Mouse (Mus musculus): Measurements from ENCODE around the gene Prep. TPM values are rescaled to one million over a fixed set of nuclear protein-coding genes. Genes with fewer than 3 reads are reported as not detected.

Gene Prep
- polyA plus RNA-seq, 1 experiment from 2014 or later, result 27.8 TPM

- no peak overlapping the region for H3K27ac ChIP-seq
- H3K9ac ChIP-seq, result no peak overlapping the region
- H3K36me3 ChIP-seq, result peaks cover 34% of the 10 kb centered on the region
- no peaks in the 10 kb centered on the region for H3K27me3 ChIP-seq
- no peak overlapping the region for H3K4me2 ChIP-seq (replicated peaks)
- 93% methylated on average over 11 of the region's 11 CpGs for WGBS
- no peak for ATAC-seq (ENCODE audit: insufficient number of reproducible peaks, insufficient read depth, low FRiP score, low TSS enrichment)
- H3K4me1 ChIP-seq, result no peaks in the 10 kb centered on the region
- no peak overlapping the region for H3K4me3 ChIP-seq
- no peaks in the 10 kb centered on the region for H3K9me3 ChIP-seq
These were observed 33.5 kb downstream of the Prep start for GRCm38 (mm10) chr10:45100473-45100872.

GRCm38 (mm10) chr10:45103184-45103583 is 36.2 kb downstream of the Prep start:
- 72% methylated on average over 11 of the region's 11 CpGs for WGBS
- no peaks in the 10 kb centered on the region for H3K27me3 ChIP-seq
- no peak overlapping the region for H3K9ac ChIP-seq
- no peak overlapping the region for H3K4me2 ChIP-seq (replicated peaks)
- no peak overlapping the region for H3K27ac ChIP-seq
- H3K9me3 ChIP-seq, result no peaks in the 10 kb centered on the region
- H3K4me3 ChIP-seq, result no peak overlapping the region
- H3K36me3 ChIP-seq, result peaks cover 27% of the 10 kb centered on the region
- no peaks in the 10 kb centered on the region for H3K4me1 ChIP-seq
- 0 out of 2 replicates have a peak, but pooled peaks have one; percentile 52 for ATAC-seq (ENCODE audit: insufficient number of reproducible peaks, insufficient read depth, low FRiP score, low TSS enrichment)

GRCm38 (mm10) chr10:45104098-45104497 is 37.1 kb downstream of the Prep start:
- H3K4me2 ChIP-seq (replicated peaks), result no peak overlapping the region
- no peak overlapping the region for H3K4me3 ChIP-seq
- H3K4me1 ChIP-seq, result no peaks in the 10 kb centered on the region
- no peaks in the 10 kb centered on the region for H3K9me3 ChIP-seq
- H3K27ac ChIP-seq, result no peak overlapping the region
- no peak overlapping the region for H3K9ac ChIP-seq
- H3K27me3 ChIP-seq, result no peaks in the 10 kb centered on the region
- H3K36me3 ChIP-seq, result peaks cover 26% of the 10 kb centered on the region
- WGBS, result 78% methylated on average over 7 of the region's 7 CpGs
- no peak for ATAC-seq (ENCODE audit: insufficient number of reproducible peaks, insufficient read depth, low FRiP score, low TSS enrichment)

GRCm38 (mm10) chr10:45104535-45105079 is 37.6 kb downstream of the Prep start:
- no peaks in the 10 kb centered on the region for H3K4me1 ChIP-seq
- no peak for ATAC-seq (ENCODE audit: insufficient number of reproducible peaks, insufficient read depth, low FRiP score, low TSS enrichment)
- H3K9me3 ChIP-seq, result no peaks in the 10 kb centered on the region

GRCm38 (mm10) chr10:45106541-45106940 is 39.5 kb downstream of the Prep start:
- H3K9me3 ChIP-seq, result no peaks in the 10 kb centered on the region
- H3K9ac ChIP-seq, result no peak overlapping the region
- H3K4me2 ChIP-seq (replicated peaks), result no peak overlapping the region
- H3K4me1 ChIP-seq, result no peaks in the 10 kb centered on the region
- H3K27ac ChIP-seq, result no peak overlapping the region
- H3K36me3 ChIP-seq, result peaks cover 32% of the 10 kb centered on the region
- WGBS, result 92% methylated on average over 4 of the region's 4 CpGs
- no peak overlapping the region for H3K4me3 ChIP-seq
- ATAC-seq (ENCODE audit: insufficient number of reproducible peaks, insufficient read depth, low FRiP score, low TSS enrichment), result no peak
- no peaks in the 10 kb centered on the region for H3K27me3 ChIP-seq

More at GRCm38 (mm10) chr10:45104535-45105079, 37.6 kb downstream of the Prep start:
- H3K4me2 ChIP-seq (replicated peaks), result no peak overlapping the region
- no peak overlapping the region for H3K27ac ChIP-seq
- no peak overlapping the region for H3K4me3 ChIP-seq
- peaks cover 25% of the 10 kb centered on the region for H3K36me3 ChIP-seq
- H3K9ac ChIP-seq, result no peak overlapping the region
- 93% methylated on average over 4 of the region's 4 CpGs for WGBS
- no peaks in the 10 kb centered on the region for H3K27me3 ChIP-seq

- Histone ChIP-seq H3K4me1 (no peaks in the 10 kb centered on the region), H3K4me3 (no peak overlapping the region), H3K9me3 (no peaks in the 10 kb centered on the region), H3K27me3 (no peaks in the 10 kb centered on the region), H3K4me2 (replicated peaks) (no peak overlapping the region), H3K9ac (no peak overlapping the region), H3K27ac (no peak overlapping the region), H3K36me3 (peaks cover 36% of the 10 kb centered on the region)
- ATAC-seq (ENCODE audit: insufficient number of reproducible peaks, insufficient read depth, low FRiP score, low TSS enrichment), result no peak
- 95% methylated on average over 2 of the region's 2 CpGs for WGBS
These were observed 40.3 kb downstream of the Prep start for GRCm38 (mm10) chr10:45107313-45107712.

GRCm38 (mm10) chr10:45109041-45109440 is 42.0 kb downstream of the Prep start:
- no peak overlapping the region for H3K4me2 ChIP-seq (replicated peaks)
- ATAC-seq (ENCODE audit: insufficient number of reproducible peaks, insufficient read depth, low FRiP score, low TSS enrichment), result no peak
- peaks cover 40% of the 10 kb centered on the region for H3K36me3 ChIP-seq
- H3K27ac ChIP-seq, result no peak overlapping the region
- WGBS, result 94% methylated on average over 8 of the region's 8 CpGs
- H3K9ac ChIP-seq, result no peak overlapping the region
- H3K4me3 ChIP-seq, result no peak overlapping the region
- H3K27me3 ChIP-seq, result no peaks in the 10 kb centered on the region
- no peaks in the 10 kb centered on the region for H3K9me3 ChIP-seq
- H3K4me1 ChIP-seq, result no peaks in the 10 kb centered on the region

- H3K4me3 ChIP-seq, result no peak overlapping the region
- H3K27me3 ChIP-seq, result no peaks in the 10 kb centered on the region
- 84% methylated on average over 6 of the region's 6 CpGs for WGBS
- H3K4me1 ChIP-seq, result no peaks in the 10 kb centered on the region
- no peak overlapping the region for H3K9ac ChIP-seq
- H3K9me3 ChIP-seq, result no peaks in the 10 kb centered on the region
- no peak overlapping the region for H3K27ac ChIP-seq
- H3K36me3 ChIP-seq, result peaks cover 49% of the 10 kb centered on the region
- H3K4me2 ChIP-seq (replicated peaks), result no peak overlapping the region
- no peak for ATAC-seq (ENCODE audit: insufficient number of reproducible peaks, insufficient read depth, low FRiP score, low TSS enrichment)
These were observed 43.0 kb downstream of the Prep start for GRCm38 (mm10) chr10:45109974-45110373.

- H3K4me1 ChIP-seq, result no peaks in the 10 kb centered on the region
- H3K4me2 ChIP-seq (replicated peaks), result no peak overlapping the region
- ATAC-seq (ENCODE audit: insufficient number of reproducible peaks, insufficient read depth, low FRiP score, low TSS enrichment), result no peak
- H3K4me3 ChIP-seq, result no peak overlapping the region
- H3K36me3 ChIP-seq, result peaks cover 64% of the 10 kb centered on the region
- 83% methylated on average over 11 of the region's 11 CpGs for WGBS
- H3K9ac ChIP-seq, result no peak overlapping the region
- no peaks in the 10 kb centered on the region for H3K9me3 ChIP-seq
- H3K27ac ChIP-seq, result no peak overlapping the region
- H3K27me3 ChIP-seq, result no peaks in the 10 kb centered on the region
These were observed 45.9 kb downstream of the Prep start for GRCm38 (mm10) chr10:45112927-45113326.

GRCm38 (mm10) chr10:45114462-45114861 is 47.5 kb downstream of the Prep start:
- Histone ChIP-seq H3K9ac (no peak overlapping the region), H3K4me3 (no peak overlapping the region), H3K36me3 (peaks cover 57% of the 10 kb centered on the region), H3K27ac (no peak overlapping the region), H3K9me3 (no peaks in the 10 kb centered on the region), H3K4me2 (replicated peaks) (no peak overlapping the region), H3K4me1 (no peaks in the 10 kb centered on the region), H3K27me3 (no peaks in the 10 kb centered on the region)
- no peak for ATAC-seq (ENCODE audit: insufficient number of reproducible peaks, insufficient read depth, low FRiP score, low TSS enrichment)
- 89% methylated on average over 4 of the region's 4 CpGs for WGBS

GRCm38 (mm10) chr10:45116832-45117231 is 49.8 kb downstream of the Prep start:
- H3K4me2 ChIP-seq (replicated peaks), result no peak overlapping the region

GRCm38 (mm10) chr10:45118389-45118788 is 51.4 kb downstream of the Prep start:
- no peaks in the 10 kb centered on the region for H3K4me1 ChIP-seq
- no peak overlapping the region for H3K27ac ChIP-seq
- no peak overlapping the region for H3K9ac ChIP-seq
- no peak overlapping the region for H3K4me2 ChIP-seq (replicated peaks)
- no peaks in the 10 kb centered on the region for H3K9me3 ChIP-seq
- peaks cover 60% of the 10 kb centered on the region for H3K36me3 ChIP-seq
- H3K4me3 ChIP-seq, result no peak overlapping the region
- no peak for ATAC-seq (ENCODE audit: insufficient number of reproducible peaks, insufficient read depth, low FRiP score, low TSS enrichment)
- 93% methylated on average over 8 of the region's 8 CpGs for WGBS
- H3K27me3 ChIP-seq, result no peaks in the 10 kb centered on the region

More at GRCm38 (mm10) chr10:45116832-45117231, 49.8 kb downstream of the Prep start:
- H3K27ac ChIP-seq, result no peak overlapping the region
- H3K27me3 ChIP-seq, result no peaks in the 10 kb centered on the region
- no peaks in the 10 kb centered on the region for H3K4me1 ChIP-seq
- ATAC-seq (ENCODE audit: insufficient number of reproducible peaks, insufficient read depth, low FRiP score, low TSS enrichment), result no peak
- no peak overlapping the region for H3K9ac ChIP-seq
- no peaks in the 10 kb centered on the region for H3K9me3 ChIP-seq
- no peak overlapping the region for H3K4me3 ChIP-seq
- peaks cover 62% of the 10 kb centered on the region for H3K36me3 ChIP-seq
- 96% methylated on average over 5 of the region's 5 CpGs for WGBS

Data from embryonic facial prominence, embryonic 12.5 days (tissue).